Mouse (Mus musculus): ENCODE measurements around the gene Tbrg4.

DNA sequence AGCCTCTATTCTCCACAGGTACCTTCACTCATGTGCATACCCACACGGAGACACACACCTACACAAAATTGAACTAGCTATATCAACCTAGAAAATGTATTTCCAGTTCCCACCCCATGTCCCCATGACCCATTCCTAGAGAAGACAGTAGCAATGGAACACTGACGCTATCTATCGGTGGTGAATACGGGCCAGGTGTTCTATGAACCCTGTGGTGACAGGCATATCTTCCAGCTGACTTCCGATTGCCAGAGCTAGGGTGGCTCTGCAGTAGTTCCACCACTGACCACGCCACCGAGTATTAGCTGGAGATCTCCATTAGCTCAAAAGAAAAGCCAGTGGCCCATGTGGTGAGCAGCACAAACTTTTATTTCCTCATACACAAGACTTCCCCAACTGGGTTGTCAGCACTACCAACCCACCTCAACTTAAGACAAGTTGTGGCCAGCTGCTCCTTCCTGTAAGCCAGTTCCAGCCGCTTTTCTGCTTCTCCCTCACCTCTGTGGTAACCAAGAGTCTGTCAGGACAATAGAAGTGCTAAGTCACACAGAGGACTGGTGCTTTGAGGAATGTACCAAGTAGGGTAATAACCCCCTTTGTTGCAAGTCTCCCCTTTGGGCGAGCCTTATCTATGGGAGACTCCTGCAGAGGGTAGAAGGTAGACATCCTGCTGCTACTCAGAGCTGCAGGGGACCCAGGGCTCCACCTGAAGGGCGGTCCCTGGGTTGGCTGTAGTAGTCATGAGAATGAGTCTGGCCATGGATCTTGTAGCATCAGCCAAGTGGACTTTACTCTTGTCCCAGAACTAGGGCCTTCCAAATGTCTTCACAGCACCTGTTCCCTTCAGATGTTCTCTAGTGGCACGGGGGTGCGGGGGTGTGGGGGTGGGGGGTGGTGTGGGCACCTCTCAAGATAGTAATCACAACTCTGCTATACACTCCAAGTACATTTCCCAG is 10.3 kb downstream of the Tbrg4 start:
- TF ChIP-seq CTCF (IDR thresholded peaks at IDR 0.05; ENCODE audit: borderline replicate concordance, insufficient read depth, low read depth, low read length), result no peak
- no peak for TF ChIP-seq POLR2A (IDR thresholded peaks at IDR 0.05; ENCODE audit: borderline replicate concordance, insufficient read depth, low read length)

All from cerebellum, adult 2 months (tissue).